Mouse (Mus musculus) lung, postnatal 0 days (tissue): ENCODE data around the gene Gm11020. TPM values are rescaled to one million over a fixed set of nuclear protein-coding genes. Genes with fewer than 3 reads are reported as not detected.

Experiments
- ATAC-seq: fragments of 200-750 bp; cut with Nextera tagmentation; 2 replicates; pipeline ENCODE4 v1.8.0; 2017; ENCODE audit warnings: moderate library complexity
- DNase-seq: peaks from one replicate; pipeline ENCODE4 v3.0.0-alpha.2; 2016; ENCODE audit warnings: low spot score
- H3K27ac ChIP-seq: fragments of 300-500 bp; sonication (generic); 2 replicates; pipeline ENCODE4 v1.5.1; 2014; ENCODE audit warnings: antibody characterized with exemption, mild to moderate bottlenecking, low read length, mixed read lengths
- H3K27me3 ChIP-seq: fragments of 300-500 bp; sonication (generic); replicated peaks from 2 replicates; pipeline ENCODE4 v1.6.1; 2014; ENCODE audit warnings: low read length, mixed read lengths; ENCODE audit not compliant: insufficient read depth
- H3K36me3 ChIP-seq: fragments of 300-500 bp; sonication (generic); 2 replicates; pipeline ENCODE4 v1.6.1; 2014; ENCODE audit warnings: low read length, mixed read lengths; ENCODE audit not compliant: insufficient read depth
- H3K4me1 ChIP-seq: fragments of 300-500 bp; sonication (generic); 2 replicates; pipeline ENCODE4 v1.6.1; 2014; ENCODE audit warnings: antibody characterized with exemption, low read depth, low read length, mixed read lengths; ENCODE audit not compliant: insufficient read depth
- H3K4me2 ChIP-seq: fragments of 300-500 bp; sonication (generic); replicated peaks from 2 replicates; pipeline ENCODE4 v1.6.1; 2014; ENCODE audit warnings: low read depth, mild to moderate bottlenecking, low read length, moderate library complexity, mixed read lengths
- H3K4me3 ChIP-seq: fragments of 300-500 bp; sonication (generic); 2 replicates; pipeline ENCODE4 v1.5.1; 2014; ENCODE audit warnings: low read depth, low read length
- H3K9ac ChIP-seq: fragments of 300-500 bp; sonication (generic); replicated peaks from 2 replicates; pipeline ENCODE4 v1.6.1; 2014; ENCODE audit warnings: low read depth, mild to moderate bottlenecking
- H3K9me3 ChIP-seq: fragments of 300-500 bp; sonication (generic); 2 replicates; pipeline ENCODE4 v1.6.1; 2016; ENCODE audit warnings: low read length, mixed read lengths
- CTCF ChIP-seq: IDR thresholded peaks from 2 replicates; pipeline ENCODE4 v1.5.1; 2016; ENCODE audit warnings: antibody characterized with exemption, mild to moderate bottlenecking
- EP300 ChIP-seq: IDR thresholded peaks from 2 replicates; pipeline ENCODE4 v1.6.1; 2016; ENCODE audit warnings: antibody characterized with exemption, mild to moderate bottlenecking, control low read depth
- WGBS: fragments of 180-500 bp; shearing (Covaris S2); extraction: QIAGEN DNeasy Blood & Tissue Kit; methylation state at CpG from one replicate; pipeline ENCODE4 v1.1.7; 2014; 5-methylcytosine and 5-hydroxymethylcytosine counted together
- polyA plus RNA-seq: library from polyadenylated mRNA; unstranded; fragments of >200 nt; fragmentation: Nextera tagmentation; extraction: Ambion mirVana; gene quantifications from 2 replicates; pipeline ENCODE4 v1.2.1, GENCODE M21; 2015

Gm11020 gene
- polyA plus RNA-seq, 1 experiment from 2014 or later: not detected

DNA sequence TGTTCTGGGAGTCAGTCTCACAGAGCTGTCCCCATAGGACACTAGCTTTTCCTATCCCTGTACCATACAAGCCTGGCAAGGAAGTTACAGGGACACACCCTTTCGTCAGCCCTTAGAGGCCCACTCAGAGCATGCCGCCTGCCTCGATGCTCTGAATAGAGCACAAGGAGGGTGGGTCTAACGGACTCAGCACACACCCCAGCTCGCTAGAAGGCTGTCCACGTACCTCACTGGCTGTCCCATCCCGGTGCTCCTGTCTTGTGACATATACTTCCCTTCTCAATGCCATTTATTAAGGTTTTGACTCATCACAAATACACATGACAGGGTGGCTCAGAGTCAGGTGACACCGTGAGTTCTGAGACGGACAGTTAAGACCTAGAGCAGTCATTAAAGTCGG lies 33.1 kb downstream of the Gm11020 start:
- WGBS: 89% methylated on average over 10 of the region's 10 CpGs
- no peaks in the 10 kb centered on the region for H3K4me1 ChIP-seq

DNA sequence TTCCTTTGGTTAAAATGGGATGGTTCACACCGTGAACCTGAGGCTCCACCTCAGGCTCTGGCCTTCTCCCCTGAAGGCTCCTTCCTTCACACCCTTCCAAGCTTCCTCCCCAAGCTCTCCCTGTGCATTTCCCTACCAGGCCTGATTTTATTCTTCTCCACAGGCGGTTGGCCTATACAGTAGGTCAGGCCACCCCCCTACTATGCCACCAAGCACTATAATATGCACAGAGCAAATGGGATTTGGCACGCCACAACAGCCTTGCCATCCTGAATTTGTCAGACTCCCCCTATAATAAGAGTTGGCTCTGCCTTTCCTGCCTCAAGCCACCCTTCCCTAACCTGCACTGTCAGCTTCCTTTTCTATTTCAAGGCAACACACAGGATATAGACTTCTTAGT lies 37.3 kb downstream of the Gm11020 start:
- 84% methylated on average over 3 of the region's 3 CpGs for WGBS
- no peak overlapping the region for H3K4me3 ChIP-seq
- no peak for TF ChIP-seq CTCF

More for the DNA sequence above, 33.1 kb downstream of the Gm11020 start:
- H3K9ac ChIP-seq: no peak overlapping the region
- no peak overlapping the region for H3K4me2 ChIP-seq
- no peaks in the 10 kb centered on the region for H3K9me3 ChIP-seq
- TF ChIP-seq CTCF (no peak), EP300 (no peak)
- no peaks in the 10 kb centered on the region for H3K36me3 ChIP-seq
- no peak overlapping the region for H3K27ac ChIP-seq
- ATAC-seq (no peak), DNase-seq (no peak)
- no peaks in the 10 kb centered on the region for H3K27me3 ChIP-seq
- H3K4me3 ChIP-seq: no peak overlapping the region

DNA sequence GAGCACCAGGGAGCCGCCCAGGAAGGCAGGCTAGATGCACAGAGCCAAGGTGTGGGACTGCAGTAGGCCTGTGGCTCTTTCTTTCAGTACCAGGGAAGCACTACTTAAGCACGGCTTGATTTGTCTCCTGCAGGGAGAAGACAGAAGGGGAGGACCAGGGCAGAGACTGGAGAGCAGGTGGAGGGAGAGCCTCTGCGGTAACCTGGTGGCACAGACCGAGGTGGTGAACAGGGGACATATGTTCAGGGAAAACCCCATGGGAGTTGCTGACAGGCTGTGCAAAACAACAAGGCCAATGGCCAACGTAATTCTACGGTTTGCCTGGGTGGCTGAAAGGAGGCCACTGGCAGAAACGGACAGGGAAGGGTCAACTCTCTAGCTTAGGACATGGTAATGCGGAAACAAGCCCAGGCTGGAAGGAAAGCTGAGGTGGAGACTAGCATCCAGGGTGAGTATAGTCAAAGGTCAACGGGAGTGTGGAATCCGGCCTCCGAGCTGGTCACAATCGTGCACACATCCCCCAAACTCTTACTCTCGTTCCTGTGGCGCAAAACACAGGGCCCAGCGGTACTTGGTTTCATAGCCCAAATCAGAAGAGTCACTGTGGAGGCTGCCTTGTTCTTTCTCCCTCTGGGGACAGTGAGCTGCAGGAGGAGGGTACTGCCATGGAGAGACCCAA lies 38.5 kb downstream of the Gm11020 start:
- TF ChIP-seq CTCF: no peak
- TF ChIP-seq EP300: no peak
- H3K27me3 ChIP-seq: no peaks in the 10 kb centered on the region
- 82% methylated on average over 15 of the region's 15 CpGs for WGBS
- ATAC-seq: no peak
- H3K9ac ChIP-seq: no peak overlapping the region
- H3K36me3 ChIP-seq: no peaks in the 10 kb centered on the region
- no peaks in the 10 kb centered on the region for H3K9me3 ChIP-seq
- no peaks in the 10 kb centered on the region for H3K4me1 ChIP-seq
- no peak overlapping the region for H3K4me3 ChIP-seq
- no peak for DNase-seq
- H3K4me2 ChIP-seq: no peak overlapping the region
- H3K27ac ChIP-seq: no peak overlapping the region

More for the DNA sequence above, 37.3 kb downstream of the Gm11020 start:
- Histone ChIP-seq H3K9ac (no peak overlapping the region), H3K4me1 (no peaks in the 10 kb centered on the region), H3K4me2 (no peak overlapping the region), H3K36me3 (no peaks in the 10 kb centered on the region), H3K9me3 (no peaks in the 10 kb centered on the region), H3K27me3 (no peaks in the 10 kb centered on the region), H3K27ac (no peak overlapping the region)
- DNase-seq: no peak
- ATAC-seq: no peak

DNA sequence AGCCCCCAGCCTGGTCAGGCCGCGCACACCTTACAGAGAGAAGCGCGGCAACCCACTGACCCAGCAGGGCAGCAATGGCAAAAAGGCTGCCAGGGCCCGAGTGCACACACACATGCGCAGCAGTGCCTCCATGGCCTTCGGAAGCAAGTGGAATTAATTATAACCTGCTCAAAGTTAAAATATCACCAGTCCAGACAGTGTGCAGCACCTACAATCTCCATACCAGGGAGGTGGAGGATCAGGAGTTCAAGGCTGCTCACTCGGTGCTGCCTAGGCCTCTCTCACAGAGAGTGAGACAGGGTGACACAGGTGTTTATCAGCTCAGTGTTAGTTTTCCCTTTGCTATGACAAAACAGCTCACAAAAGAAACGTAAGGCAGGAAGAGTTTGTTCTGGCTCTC lies 44.3 kb downstream of the Gm11020 start:
- Histone ChIP-seq H3K4me2 (no peak overlapping the region), H3K9ac (no peak overlapping the region), H3K9me3 (no peaks in the 10 kb centered on the region), H3K36me3 (no peaks in the 10 kb centered on the region), H3K27me3 (no peaks in the 10 kb centered on the region), H3K27ac (no peak overlapping the region), H3K4me1 (no peaks in the 10 kb centered on the region; the same call in 1 of the 2 replicates), H3K4me3 (no peak overlapping the region)
- WGBS: 88% methylated on average over 9 of the region's 9 CpGs
- TF ChIP-seq EP300: no peak
- TF ChIP-seq CTCF: no peak
- ATAC-seq (no peak), DNase-seq (no peak)

DNA sequence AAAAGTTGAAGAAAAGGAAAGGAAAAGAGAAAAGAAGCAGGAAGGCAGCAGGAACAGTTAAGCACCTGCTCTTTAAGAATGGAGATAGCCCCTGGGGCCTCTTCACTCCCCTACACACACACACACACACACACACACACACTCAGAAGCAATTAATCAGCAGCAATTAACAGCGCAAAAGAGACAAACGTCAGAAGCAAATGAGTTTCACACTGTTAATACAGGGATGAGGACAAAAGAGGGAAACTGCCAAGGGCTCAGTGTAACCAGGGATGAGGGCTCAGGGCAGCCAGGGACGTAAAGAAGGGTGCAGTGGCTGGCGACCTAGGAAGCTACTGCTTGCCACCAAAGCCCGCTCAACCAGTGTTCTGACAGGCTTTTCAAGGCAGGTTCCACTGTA lies 46.0 kb downstream of the Gm11020 start:
- no peaks in the 10 kb centered on the region for H3K36me3 ChIP-seq
- no peak overlapping the region for H3K27ac ChIP-seq
- H3K9ac ChIP-seq: no peak overlapping the region
- no peak overlapping the region for H3K4me3 ChIP-seq
- no peaks in the 10 kb centered on the region for H3K9me3 ChIP-seq
- no peak overlapping the region for H3K4me2 ChIP-seq
- H3K27me3 ChIP-seq: no peaks in the 10 kb centered on the region
- DNase-seq: no peak
- WGBS: 66% methylated on average over 5 of the region's 5 CpGs
- no peaks in the 10 kb centered on the region; the same call in 1 of the 2 replicates for H3K4me1 ChIP-seq
- TF ChIP-seq CTCF (no peak), EP300 (no peak)
- ATAC-seq: no peak

DNA sequence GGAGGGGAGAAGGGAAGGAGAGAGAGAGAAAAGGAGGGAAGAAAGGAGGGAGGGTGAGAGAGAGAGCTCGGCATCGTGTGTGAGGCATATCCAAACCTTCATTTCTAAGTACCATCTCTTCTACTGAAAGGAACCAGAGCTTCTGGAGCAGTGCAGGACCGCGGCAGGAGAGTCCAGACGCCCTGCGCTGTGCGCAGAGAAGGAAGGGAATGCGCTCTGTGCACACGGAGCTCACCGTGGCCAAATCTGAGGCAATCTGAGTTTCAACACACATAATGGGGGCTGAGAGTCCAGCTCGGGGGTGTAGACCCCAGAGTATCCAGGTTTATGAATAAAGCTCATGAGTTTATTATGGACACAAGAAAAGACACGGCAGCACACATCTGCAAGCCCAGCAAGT lies 48.2 kb downstream of the Gm11020 start:
- Histone ChIP-seq H3K4me3 (no peak overlapping the region), H3K27me3 (no peaks in the 10 kb centered on the region), H3K4me1 (no peaks in the 10 kb centered on the region; the same call in 1 of the 2 replicates), H3K36me3 (no peaks in the 10 kb centered on the region), H3K4me2 (no peak overlapping the region), H3K9me3 (no peaks in the 10 kb centered on the region), H3K9ac (no peak overlapping the region), H3K27ac (no peak overlapping the region)
- DNase-seq (no peak), ATAC-seq (no peak)
- TF ChIP-seq CTCF: no peak
- TF ChIP-seq EP300: no peak
- WGBS: 62% methylated on average over 12 of the region's 12 CpGs

DNA sequence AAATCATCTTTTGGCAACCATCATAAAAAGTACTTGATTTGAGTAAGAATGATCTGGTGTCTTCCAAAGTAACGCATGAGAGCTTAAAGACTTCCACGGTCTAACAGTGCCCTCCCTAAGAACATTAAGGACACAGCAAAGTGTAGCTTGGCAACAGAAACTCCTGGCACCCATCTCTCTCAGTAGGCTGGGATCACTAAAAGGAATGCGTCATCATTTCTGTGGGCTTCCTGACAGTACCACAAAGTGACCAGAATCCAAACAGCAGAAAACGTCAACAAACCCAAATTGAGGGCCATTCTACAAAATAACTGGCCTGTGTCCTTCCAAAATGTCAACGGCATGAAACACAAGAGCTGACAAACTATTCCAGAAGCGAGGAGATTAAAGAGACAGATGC lies 48.7 kb downstream of the Gm11020 start:
- Histone ChIP-seq H3K4me2 (no peak overlapping the region), H3K36me3 (no peaks in the 10 kb centered on the region), H3K27me3 (no peaks in the 10 kb centered on the region), H3K27ac (no peak overlapping the region), H3K4me3 (no peak overlapping the region), H3K9ac (no peak overlapping the region), H3K9me3 (no peaks in the 10 kb centered on the region), H3K4me1 (peaks cover 4% of the 10 kb centered on the region; the same call in 1 of the 2 replicates)
- WGBS: 56% methylated on average over 6 of the region's 6 CpGs
- no peak for ATAC-seq
- TF ChIP-seq EP300 (no peak), CTCF (no peak)
- DNase-seq: no peak
